ENCODE assay signal across 8 mouse cellular contexts in genomic region chr3:144570816-144571487, GRCm38 (mm10). TPM values are rescaled to one million over a fixed set of nuclear protein-coding genes. Genes with fewer than 3 reads are reported as not detected.
DNase-seq lines count a peak whose midpoint lies in the region; ATAC-seq and TF ChIP-seq lines count a peak whose summit lies in the region.

No protein-coding gene starts in this region.

- peak overlapping the region; percentile 100 for H3K27ac ChIP-seq in heart, adult 2 months
- H3K27ac ChIP-seq in forebrain, embryonic 11.5 days (ENCODE audit: low read depth, low read length) = peak overlapping the region; percentile 94
- H3K27ac ChIP-seq in liver, embryonic 14.5 days = peak overlapping the region; percentile 89

- no peak for DNase-seq in heart, adult 2 months
- DNase-seq in heart, adult 11 months = no peak
- no peak for DNase-seq in forebrain, embryonic 11.5 days (ENCODE audit: low spot score)
- DNase-seq in liver, embryonic 14.5 days (ENCODE audit: low read depth in 3 of 3, low spot score in 3 of 3) = no peak
- no peak for DNase-seq in adrenal gland, postnatal 36 days
- DNase-seq in cerebellum, postnatal 36 days = no peak
- DNase-seq in adrenal gland, adult 2 months = no peak

- no peak for ATAC-seq in forebrain, embryonic 11.5 days (replicated peaks; ENCODE audit: low FRiP score)
- ATAC-seq in liver, embryonic 14.5 days (ENCODE audit: insufficient read depth) = no peak

- intact Hi-C loops in heart, adult 2 months (cut with DNase I) = loop anchor here (2.0 kb wide), 1 partner anchor 16 kb away; no protein-coding TSS in a partner anchor

- H3K4me3 ChIP-seq in heart, adult 2 months = peak overlapping the region; percentile 83
- H3K4me3 ChIP-seq in C2C12 (ENCODE audit: insufficient read depth, poor library complexity, severe bottlenecking) = peak overlapping the region; percentile 50
- H3K4me3 ChIP-seq in forebrain, embryonic 11.5 days (ENCODE audit: low read depth, low read length) = peak overlapping the region; percentile 86
- H3K4me3 ChIP-seq in liver, embryonic 14.5 days (ENCODE audit: insufficient read depth in 1 of 2, low read depth in 2 of 2, low read length in 2 of 2) = peak overlapping the region; percentile 85 to 87

- TF ChIP-seq EP300 in heart, adult 2 months (IDR thresholded peaks at IDR 0.05; ENCODE audit: insufficient read depth, low read depth, low read length) = no peak
- TF ChIP-seq EP300 in liver, embryonic 14.5 days (IDR thresholded peaks at IDR 0.05; ENCODE audit: low read depth) = no peak

- H3K79me3 ChIP-seq in C2C12 (ENCODE audit: low read depth) = peaks cover 84% of the 10 kb centered on the region

- H3K27me3 ChIP-seq in heart, adult 2 months (ENCODE audit: control insufficient read depth, insufficient read depth, low read length) = no peaks in the 10 kb centered on the region
- H3K27me3 ChIP-seq in C2C12 (ENCODE audit: control insufficient read depth, insufficient read depth, insufficient read length) = no peaks in the 10 kb centered on the region
- H3K27me3 ChIP-seq in forebrain, embryonic 11.5 days (ENCODE audit: control insufficient read depth, insufficient read depth, low read length) = no peaks in the 10 kb centered on the region
- H3K27me3 ChIP-seq in liver, embryonic 14.5 days (ENCODE audit: control insufficient read depth, insufficient read depth, low read length) = no peaks in the 10 kb centered on the region

- no peaks in the 10 kb centered on the region for H3K9me3 ChIP-seq in forebrain, embryonic 11.5 days (ENCODE audit: control insufficient read depth, low read length)
- H3K9me3 ChIP-seq in liver, embryonic 14.5 days (ENCODE audit: control insufficient read depth, low read length) = no peaks in the 10 kb centered on the region

- H3K4me2 ChIP-seq in forebrain, embryonic 11.5 days (ENCODE audit: low read depth, low read length, severe bottlenecking) = peak overlapping the region; percentile 51
- peak overlapping the region; percentile 81 for H3K4me2 ChIP-seq in liver, embryonic 14.5 days (ENCODE audit: low read depth)

- peak overlapping the region; percentile 94 for H3ac ChIP-seq in C2C12 (ENCODE audit: control insufficient read depth, insufficient read length, low read depth)

- TF ChIP-seq POLR2A in heart, adult 2 months (IDR thresholded peaks at IDR 0.05; ENCODE audit: insufficient read depth, low read depth, low read length) = no peak

- peaks cover 6% of the 10 kb centered on the region for H3K4me1 ChIP-seq in heart, adult 2 months (ENCODE audit: control insufficient read depth, insufficient read depth, low read length)
- peaks cover 8% of the 10 kb centered on the region for H3K4me1 ChIP-seq in forebrain, embryonic 11.5 days (replicated peaks; ENCODE audit: control insufficient read depth, insufficient read depth, low read length)
- H3K4me1 ChIP-seq in liver, embryonic 14.5 days (replicated peaks; ENCODE audit: control insufficient read depth in 2 of 2, insufficient read depth in 2 of 2, low read length in 1 of 2) = peaks cover 8 to 16% of the 10 kb centered on the region in 2 experiments

- H3K79me2 ChIP-seq in heart, adult 2 months (replicated peaks; ENCODE audit: control insufficient read depth, insufficient read depth, low read length) = peaks cover 7% of the 10 kb centered on the region
- H3K79me2 ChIP-seq in C2C12 (ENCODE audit: control insufficient read depth, insufficient read depth) = peaks cover 95% of the 10 kb centered on the region

- H3K36me3 ChIP-seq in heart, adult 2 months (ENCODE audit: control insufficient read depth, insufficient read depth, low read length) = peaks cover 17% of the 10 kb centered on the region
- H3K36me3 ChIP-seq in C2C12 (ENCODE audit: control insufficient read depth, insufficient read depth) = peaks cover 39% of the 10 kb centered on the region
- peaks cover 3% of the 10 kb centered on the region; the same call in 1 of the 2 replicates for H3K36me3 ChIP-seq in forebrain, embryonic 11.5 days (ENCODE audit: control insufficient read depth, insufficient read depth, low read length)
- H3K36me3 ChIP-seq in liver, embryonic 14.5 days (replicated peaks; ENCODE audit: control insufficient read depth, insufficient read depth, low read depth) = no peaks in the 10 kb centered on the region

- peak overlapping the region; percentile 95 for H3K9ac ChIP-seq in heart, adult 2 months (ENCODE audit: low read depth, low read length)
- H3K9ac ChIP-seq in forebrain, embryonic 11.5 days (ENCODE audit: low read length) = peak overlapping the region; percentile 90
- H3K9ac ChIP-seq in liver, embryonic 14.5 days (replicated peaks) = peak overlapping the region; percentile 96

- under 1% methylated on average over 25 of the region's 25 CpGs for WGBS in heart, adult 2 months
- 2% methylated on average over 25 of the region's 25 CpGs for WGBS in forebrain, embryonic 11.5 days
- WGBS in liver, embryonic 14.5 days (ENCODE audit: insufficient replicate concordance) = under 1% methylated on average over 25 of the region's 25 CpGs

- no peak for TF ChIP-seq CTCF in heart, adult 2 months (IDR thresholded peaks at IDR 0.05)
- no peak for TF ChIP-seq CTCF in C2C12 (IDR thresholded peaks at IDR 0.05; ENCODE audit: control insufficient read depth, insufficient read depth, insufficient read length)
- no peak for TF ChIP-seq CTCF in liver, embryonic 14.5 days (IDR thresholded peaks at IDR 0.05; ENCODE audit: low read depth)

TF ChIP-seq in C2C12, 6 proteins besides CTCF, POLR2A, EP300 and RAD21:
- no peak for TF ChIP-seq USF1 (IDR thresholded peaks at IDR 0.05; ENCODE audit: low read depth)
- no peak for TF ChIP-seq CEBPB (IDR thresholded peaks at IDR 0.05; ENCODE audit: low read depth)
- no peak for TF ChIP-seq MYOG (IDR thresholded peaks at IDR 0.05; ENCODE audit: control insufficient read depth, extremely low read depth, insufficient read length)
- TF ChIP-seq FOSL1 (IDR thresholded peaks at IDR 0.05; ENCODE audit: insufficient read depth, low read length, poor library complexity, severe bottlenecking) = no peak
- no peak for TF ChIP-seq MAX (IDR thresholded peaks at IDR 0.05)
- no peak for TF ChIP-seq MYOD1 (IDR thresholded peaks at IDR 0.05; ENCODE audit: control insufficient read depth, insufficient read length, low read depth)
TF ChIP-seq in C2C12: peak in this region for 0.

RNA-seq across cellular contexts. Expression of gene Selenof, which starts 0.8 kb away (rescaled TPM):
- 100 to 1,000 TPM; 127 to 136 TPM for total RNA-seq in heart, adult 2 months (2021)
- 97.2 and 155 TPM in 2 replicates for polyA plus RNA-seq in heart, adult 2 months (2012; rRNA removed)
- 296 TPM for polyA plus RNA-seq in C2C12 (2012; fragmentation: generic; extraction: Trizol)
- 385 and 409 TPM in 2 replicates for polyA plus RNA-seq in forebrain, embryonic 11.5 days (2014; fragmentation: Nextera tagmentation; extraction: Ambion mirVana)
- 72.6 and 141 TPM in 2 replicates for polyA plus RNA-seq in liver, embryonic 14.5 days (2012; rRNA removed)
- 243 and 263 TPM in 2 replicates for polyA plus RNA-seq in liver, embryonic 14.5 days (2014; fragmentation: Nextera tagmentation; extraction: Ambion mirVana)
- 100 to 1,000 TPM; 354 to 359 TPM for total RNA-seq in adrenal gland, postnatal 36 days (2021)
- 100 to 1,000 TPM; 353 to 369 TPM for total RNA-seq in adrenal gland, adult 2 months (2021)
- polyA plus RNA-seq in adrenal gland, adult 2 months (2012; rRNA removed) = 125 and 154 TPM in 2 replicates

RNA-seq across cellular contexts. Expression of gene Hs2st1, which starts 1.0 kb away (rescaled TPM):
- 1 to 10 TPM; 7.2 to 8.4 TPM for total RNA-seq in heart, adult 2 months (2021)
- polyA plus RNA-seq in heart, adult 2 months (2012; rRNA removed) = 2.3 and 5.2 TPM in 2 replicates
- 20.3 TPM for polyA plus RNA-seq in C2C12 (2012; fragmentation: generic; extraction: Trizol)
- 25.3 and 26.8 TPM in 2 replicates for polyA plus RNA-seq in forebrain, embryonic 11.5 days (2014; fragmentation: Nextera tagmentation; extraction: Ambion mirVana)
- 1.9 and 2.5 TPM in 2 replicates for polyA plus RNA-seq in liver, embryonic 14.5 days (2012; rRNA removed)
- polyA plus RNA-seq in liver, embryonic 14.5 days (2014; fragmentation: Nextera tagmentation; extraction: Ambion mirVana) = 1.7 TPM in 2 replicates
- 10 to 100 TPM; 15.9 to 19.2 TPM for total RNA-seq in adrenal gland, postnatal 36 days (2021)
- total RNA-seq in adrenal gland, adult 2 months (2021) = 10 to 100 TPM; 18.9 to 20.1 TPM
- 2.7 and 2.8 TPM in 2 replicates for polyA plus RNA-seq in adrenal gland, adult 2 months (2012; rRNA removed)
